In genomic region chr11:49248974-49249700, GRCm38 (mm10) we compare ENCODE assay signal across 12 mouse cellular contexts. TPM values are rescaled to one million over a fixed set of nuclear protein-coding genes. Genes with fewer than 3 reads are reported as not detected.
A peak's percentile ranks its signal among the peaks of the same experiment; 100 is the strongest.
DNase-seq lines count a peak whose midpoint lies in the region; ATAC-seq lines count a peak whose summit lies in the region.
"Had no signal": no experiment of that assay in that cellular context is flagged by ENCODE, and none has a peak within 500 bp of the region (broad histone marks: within the 10 kb centered on the region; RNA-seq: fewer than 3 reads in every experiment).

No protein-coding gene starts in this region.

- H3K27ac ChIP-seq in heart, embryonic 10.5 days: peak overlapping the region; percentile 97
- H3K27ac ChIP-seq in intestine, embryonic 15.5 days: peak overlapping the region; percentile 94
- H3K27ac ChIP-seq in midbrain, embryonic 13.5 days: no peak overlapping the region

- no peak for ATAC-seq in megakaryocyte, adult 5-6 weeks (ENCODE audit: poor library complexity, severe bottlenecking)
- no peak for ATAC-seq in intestine, embryonic 15.5 days
- ATAC-seq in midbrain, embryonic 13.5 days: no peak

- no peak overlapping the region for H3K9ac ChIP-seq in intestine, embryonic 15.5 days
- no peak overlapping the region for H3K9ac ChIP-seq in midbrain, embryonic 13.5 days (replicated peaks)
- H3K9ac ChIP-seq: hindbrain, embryonic 12.5 days had no signal

- no peak for DNase-seq in heart, embryonic 10.5 days (ENCODE audit: low spot score)
- no peak for DNase-seq in heart, adult 8-10 months (ENCODE audit: low spot score)
- DNase-seq in splenic B cell, adult 2 months (ENCODE audit: low read depth, low spot score): peak; percentile 26
- no peak for DNase-seq in urinary bladder, adult 18-20 months (ENCODE audit: low spot score in 2 of 2)

- 72% methylated on average over 6 of the region's 6 CpGs for WGBS in heart, embryonic 10.5 days
- 73% methylated on average over 6 of the region's 6 CpGs for WGBS in intestine, embryonic 15.5 days
- 58% methylated on average over 6 of the region's 6 CpGs for WGBS in midbrain, embryonic 13.5 days

- peak overlapping the region; percentile 82 for H3K4me2 ChIP-seq in intestine, embryonic 15.5 days (replicated peaks)
- no peak overlapping the region for H3K4me2 ChIP-seq in midbrain, embryonic 13.5 days (replicated peaks)

- no peaks in the 10 kb centered on the region for H3K27me3 ChIP-seq in heart, embryonic 10.5 days (ENCODE audit: insufficient read depth, poor library complexity, severe bottlenecking)
- no peaks in the 10 kb centered on the region for H3K27me3 ChIP-seq in megakaryocyte, embryonic 14.5 days (replicated peaks)
- H3K27me3 ChIP-seq in intestine, embryonic 15.5 days (replicated peaks): no peaks in the 10 kb centered on the region
- no peaks in the 10 kb centered on the region for H3K27me3 ChIP-seq in splenic B cell, adult 2 months (ENCODE audit: control insufficient read depth, insufficient read depth, low read length, poor library complexity, severe bottlenecking)
- no peaks in the 10 kb centered on the region for H3K27me3 ChIP-seq in midbrain, embryonic 13.5 days
- H3K27me3 ChIP-seq: hindbrain, embryonic 12.5 days had no signal

- H3K9me3 ChIP-seq in heart, embryonic 10.5 days: no peaks in the 10 kb centered on the region
- H3K9me3 ChIP-seq in megakaryocyte, embryonic 14.5 days: no peaks in the 10 kb centered on the region
- no peaks in the 10 kb centered on the region for H3K9me3 ChIP-seq in intestine, embryonic 15.5 days
- no peaks in the 10 kb centered on the region for H3K9me3 ChIP-seq in midbrain, embryonic 13.5 days
- H3K9me3 ChIP-seq: hindbrain, embryonic 12.5 days had no signal

- H3K4me3 ChIP-seq in heart, embryonic 10.5 days: no peak overlapping the region
- peak overlapping the region; percentile 93 for H3K4me3 ChIP-seq in megakaryocyte, embryonic 14.5 days (replicated peaks)
- no peak overlapping the region for H3K4me3 ChIP-seq in intestine, embryonic 15.5 days (replicated peaks)
- H3K4me3 ChIP-seq in midbrain, embryonic 13.5 days (replicated peaks): no peak overlapping the region

- peaks cover 20% of the 10 kb centered on the region for H3K36me3 ChIP-seq in heart, embryonic 10.5 days
- peaks cover 25% of the 10 kb centered on the region for H3K36me3 ChIP-seq in megakaryocyte, embryonic 14.5 days (replicated peaks; ENCODE audit: low read length)
- no peaks in the 10 kb centered on the region for H3K36me3 ChIP-seq in intestine, embryonic 15.5 days
- peaks cover 2% of the 10 kb centered on the region; the same call in 1 of the 2 replicates for H3K36me3 ChIP-seq in splenic B cell, adult 2 months (ENCODE audit: control insufficient read depth, insufficient read depth, low read length, poor library complexity, severe bottlenecking)
- H3K36me3 ChIP-seq in midbrain, embryonic 13.5 days: peaks cover 7% of the 10 kb centered on the region

- H3K4me1 ChIP-seq in heart, embryonic 10.5 days: peaks cover 65% of the 10 kb centered on the region
- H3K4me1 ChIP-seq in megakaryocyte, embryonic 14.5 days: peaks cover 92% of the 10 kb centered on the region
- H3K4me1 ChIP-seq in intestine, embryonic 15.5 days (replicated peaks): peaks cover 42% of the 10 kb centered on the region
- H3K4me1 ChIP-seq in midbrain, embryonic 13.5 days (replicated peaks): peaks cover 66% of the 10 kb centered on the region

RNA-seq across cellular contexts. Expression of gene Mgat1, which starts 5.1 kb away (rescaled TPM):
- 41.1 and 46.9 TPM in 2 replicates for polyA plus RNA-seq in heart, embryonic 10.5 days (2016; fragmentation: Nextera tagmentation; extraction: Ambion mirVana)
- 10 to 100 TPM; 62.4 to 80.4 (median 68.8) TPM for total RNA-seq in heart, adult 8-10 months (2022)
- polyA plus RNA-seq in megakaryocyte, embryonic 14.5 days (2012; ENCODE audit: insufficient read depth, low replicate concordance): 64.1 and 65.8 TPM in 2 replicates
- total RNA-seq in megakaryocyte, adult 5-6 weeks (2015): 33.6 and 36.0 TPM in 2 replicates
- total RNA-seq in megakaryocyte, adult 5-6 weeks (2017): 42.6 and 42.9 TPM in 2 replicates
- polyA plus RNA-seq in intestine, embryonic 15.5 days (2015; fragmentation: Nextera tagmentation; extraction: Ambion mirVana): 53.5 and 61.2 TPM in 2 replicates
- 29.3 and 32.1 TPM in 2 replicates for polyA plus RNA-seq in midbrain, embryonic 13.5 days (2015; fragmentation: Nextera tagmentation; extraction: Ambion mirVana)

RNA-seq across cellular contexts. Expression of gene Olfr1393, which starts 29.0 kb away (rescaled TPM):
- not detected in 2 replicates for polyA plus RNA-seq in heart, embryonic 10.5 days (2016; fragmentation: Nextera tagmentation; extraction: Ambion mirVana)
- total RNA-seq in heart, adult 8-10 months (2022): under 1 TPM; 0.41 to 0.50 (median 0.43) TPM
- polyA plus RNA-seq in megakaryocyte, embryonic 14.5 days (2012; ENCODE audit: insufficient read depth, low replicate concordance): not detected in 2 replicates
- total RNA-seq in megakaryocyte, adult 5-6 weeks (2015): not detected in 2 replicates
- not detected in 2 replicates for total RNA-seq in megakaryocyte, adult 5-6 weeks (2017)
- polyA plus RNA-seq in intestine, embryonic 15.5 days (2015; fragmentation: Nextera tagmentation; extraction: Ambion mirVana): not detected in 2 replicates
- polyA plus RNA-seq in midbrain, embryonic 13.5 days (2015; fragmentation: Nextera tagmentation; extraction: Ambion mirVana): 0.15 TPM in 1 of 2 replicates, not detected in the other
- total RNA-seq: adrenal gland, adult 18-20 months; common myeloid progenitor, adult 5-6 weeks had no signal
- polyA plus RNA-seq: hindbrain, embryonic 12.5 days had no signal

RNA-seq across cellular contexts. Expression of gene Olfr1392, which starts 35.9 kb away (rescaled TPM):
- polyA plus RNA-seq in heart, embryonic 10.5 days (2016; fragmentation: Nextera tagmentation; extraction: Ambion mirVana): not detected in 2 replicates
- not detected for total RNA-seq in heart, adult 8-10 months (2022)
- polyA plus RNA-seq in megakaryocyte, embryonic 14.5 days (2012; ENCODE audit: insufficient read depth, low replicate concordance): not detected in 2 replicates
- total RNA-seq in megakaryocyte, adult 5-6 weeks (2015): 0.84 TPM in 1 of 2 replicates, not detected in the other
- not detected in 2 replicates for total RNA-seq in megakaryocyte, adult 5-6 weeks (2017)
- polyA plus RNA-seq in intestine, embryonic 15.5 days (2015; fragmentation: Nextera tagmentation; extraction: Ambion mirVana): not detected in 2 replicates
- polyA plus RNA-seq in midbrain, embryonic 13.5 days (2015; fragmentation: Nextera tagmentation; extraction: Ambion mirVana): not detected in 2 replicates
- total RNA-seq: common myeloid progenitor, adult 5-6 weeks; left cerebral cortex, postnatal 36 days had no signal
- polyA plus RNA-seq: hindbrain, embryonic 12.5 days had no signal

RNA-seq across cellular contexts. Expression of gene Zfp62, which starts 46.0 kb away (rescaled TPM):
- polyA plus RNA-seq in heart, embryonic 10.5 days (2016; fragmentation: Nextera tagmentation; extraction: Ambion mirVana): 32.8 and 34.6 TPM in 2 replicates
- total RNA-seq in heart, adult 8-10 months (2022): 10 to 100 TPM; 25.0 to 31.7 (median 27.1) TPM
- 1.5 TPM in 1 of 2 replicates, not detected in the other for polyA plus RNA-seq in megakaryocyte, embryonic 14.5 days (2012; ENCODE audit: insufficient read depth, low replicate concordance)
- total RNA-seq in megakaryocyte, adult 5-6 weeks (2015): 46.3 and 59.7 TPM in 2 replicates
- 59.0 and 80.3 TPM in 2 replicates for total RNA-seq in megakaryocyte, adult 5-6 weeks (2017)
- 24.4 and 28.6 TPM in 2 replicates for polyA plus RNA-seq in intestine, embryonic 15.5 days (2015; fragmentation: Nextera tagmentation; extraction: Ambion mirVana)
- polyA plus RNA-seq in midbrain, embryonic 13.5 days (2015; fragmentation: Nextera tagmentation; extraction: Ambion mirVana): 56.6 and 58.5 TPM in 2 replicates

RNA-seq across cellular contexts. Expression of gene Olfr10, which starts 55.4 kb away (rescaled TPM):
- polyA plus RNA-seq in heart, embryonic 10.5 days (2016; fragmentation: Nextera tagmentation; extraction: Ambion mirVana): not detected in 2 replicates
- not detected for total RNA-seq in heart, adult 8-10 months (2022)
- polyA plus RNA-seq in megakaryocyte, embryonic 14.5 days (2012; ENCODE audit: insufficient read depth, low replicate concordance): not detected in 2 replicates
- total RNA-seq in megakaryocyte, adult 5-6 weeks (2015): not detected in 2 replicates
- total RNA-seq in megakaryocyte, adult 5-6 weeks (2017): not detected in 2 replicates
- polyA plus RNA-seq in intestine, embryonic 15.5 days (2015; fragmentation: Nextera tagmentation; extraction: Ambion mirVana): not detected in 2 replicates
- not detected in 2 replicates for polyA plus RNA-seq in midbrain, embryonic 13.5 days (2015; fragmentation: Nextera tagmentation; extraction: Ambion mirVana)
- total RNA-seq: adrenal gland, adult 18-20 months; common myeloid progenitor, adult 5-6 weeks; left cerebral cortex, postnatal 36 days had no signal
- polyA plus RNA-seq: hindbrain, embryonic 12.5 days had no signal
